Mouse (Mus musculus) hindbrain, embryonic 13.5 days (tissue): ENCODE data around the gene Vmn1r224. TPM values are rescaled to one million over a fixed set of nuclear protein-coding genes. Genes with fewer than 3 reads are reported as not detected.

ENCODE experiments used
- ATAC-seq: fragments of 200-750 bp; cut with Nextera tagmentation; 2 replicates; pipeline ENCODE4 v1.8.0; 2017; ENCODE audit warnings: moderate TSS enrichment; ENCODE audit not compliant: low FRiP score
- H3K27ac ChIP-seq: fragments of 300-500 bp; sonication (generic); 2 replicates; pipeline ENCODE4 v1.5.1; 2015; ENCODE audit warnings: inconsistent platforms, mild to moderate bottlenecking, moderate library complexity
- H3K27me3 ChIP-seq: fragments of 300-500 bp; sonication (generic); 2 replicates; pipeline ENCODE4 v1.6.1; 2015; ENCODE audit warnings: mild to moderate bottlenecking, inconsistent platforms
- H3K36me3 ChIP-seq: fragments of 300-500 bp; sonication (generic); 2 replicates; pipeline ENCODE4 v1.6.1; 2015; ENCODE audit warnings: mild to moderate bottlenecking, inconsistent platforms
- H3K4me1 ChIP-seq: fragments of 300-500 bp; sonication (generic); replicated peaks from 2 replicates; pipeline ENCODE4 v1.6.1; 2015; ENCODE audit warnings: inconsistent platforms
- H3K4me2 ChIP-seq: fragments of 300-500 bp; sonication (generic); 2 replicates; pipeline ENCODE4 v1.6.1; 2015; ENCODE audit warnings: inconsistent platforms, mild to moderate bottlenecking, moderate library complexity
- H3K4me3 ChIP-seq: fragments of 300-500 bp; sonication (generic); 2 replicates; pipeline ENCODE4 v1.5.1; 2015; ENCODE audit warnings: mild to moderate bottlenecking, inconsistent platforms
- H3K9ac ChIP-seq: fragments of 300-500 bp; sonication (generic); 2 replicates; pipeline ENCODE4 v1.6.1; 2015; ENCODE audit warnings: mild to moderate bottlenecking, inconsistent platforms
- H3K9me3 ChIP-seq: fragments of 300-500 bp; sonication (generic); 2 replicates; pipeline ENCODE4 v1.6.1; 2016; ENCODE audit warnings: inconsistent platforms
- WGBS: fragments of 180-500 bp; shearing (Covaris S2); methylation state at CpG from one replicate; pipeline ENCODE4 v1.1.7; 2015; 5-methylcytosine and 5-hydroxymethylcytosine counted together
- polyA plus RNA-seq: library from polyadenylated mRNA; unstranded; fragments of >200 nt; fragmentation: Nextera tagmentation; extraction: Ambion mirVana; gene quantifications from 2 replicates; pipeline ENCODE4 v1.2.1, GENCODE M21; 2015

Vmn1r224 gene
- polyA plus RNA-seq = not detected in 2 replicates

- Histone ChIP-seq H3K27ac (no peak within 1 kb of the TSS), H3K4me1 (no peaks in the 10 kb centered on the region), H3K4me2 (no peak within 1 kb of the TSS), H3K4me3 (no peak within 1 kb of the TSS), H3K9ac (no peak within 1 kb of the TSS), H3K9me3 (0 out of 2 replicates have a peak, but pooled peaks cover 12% of the 10 kb centered on the region), H3K27me3 (no peaks in the 10 kb centered on the region), H3K36me3 (no peaks in the 10 kb centered on the region)
- 42% methylated on average over 1 of the region's 1 CpGs for WGBS
- no peak for ATAC-seq
Measured at GRCm38 (mm10) chr17:20413846-20414245, at the start of gene Vmn1r224. Vmn1r224 (plus strand) TSS chr17:20414146.

- Histone ChIP-seq H3K4me1 (no peaks in the 10 kb centered on the region), H3K27me3 (no peaks in the 10 kb centered on the region), H3K4me2 (no peak overlapping the region), H3K9me3 (peaks cover 35% of the 10 kb centered on the region), H3K9ac (no peak overlapping the region), H3K4me3 (no peak overlapping the region), H3K36me3 (no peaks in the 10 kb centered on the region), H3K27ac (no peak overlapping the region)
- WGBS = 41% methylated on average over 2 of the region's 2 CpGs
- ATAC-seq = no peak
Measured at GRCm38 (mm10) chr17:20399105-20399504, 14.8 kb upstream of the Vmn1r224 start.

GRCm38 (mm10) chr17:20439263-20439662 lies 25.3 kb downstream of the Vmn1r224 start:
- no peak overlapping the region for H3K27ac ChIP-seq
- no peak overlapping the region for H3K4me2 ChIP-seq
- H3K27me3 ChIP-seq = no peaks in the 10 kb centered on the region
- ATAC-seq = no peak
- no peak overlapping the region for H3K4me3 ChIP-seq
- H3K9me3 ChIP-seq = peaks cover 22% of the 10 kb centered on the region
- H3K4me1 ChIP-seq = no peaks in the 10 kb centered on the region
- no peaks in the 10 kb centered on the region for H3K36me3 ChIP-seq
- H3K9ac ChIP-seq = no peak overlapping the region

- ATAC-seq = no peak
- H3K9me3 ChIP-seq = peaks cover 5% of the 10 kb centered on the region
- H3K9ac ChIP-seq = no peak overlapping the region
- H3K27me3 ChIP-seq = no peaks in the 10 kb centered on the region
- WGBS = 76% methylated on average over 3 of the region's 3 CpGs
- no peak overlapping the region for H3K27ac ChIP-seq
- H3K4me1 ChIP-seq = no peaks in the 10 kb centered on the region
- H3K4me2 ChIP-seq = no peak overlapping the region
- no peaks in the 10 kb centered on the region for H3K36me3 ChIP-seq
- H3K4me3 ChIP-seq = no peak overlapping the region
Measured at GRCm38 (mm10) chr17:20473311-20473710, 59.4 kb downstream of the Vmn1r224 start.

Other genes with a start within 250 kb of the Vmn1r224 start
- not detected in 2 replicates for gene Fpr-rs6, start 231.0 kb upstream of the Vmn1r224 start, polyA plus RNA-seq
- not detected in 2 replicates for gene Vmn2r105, start 179.1 kb upstream of the Vmn1r224 start, polyA plus RNA-seq
- not detected in 2 replicates for gene Vmn2r106, start 128.6 kb upstream of the Vmn1r224 start, polyA plus RNA-seq
- gene Vmn2r107, start 68.9 kb upstream of the Vmn1r224 start, polyA plus RNA-seq = not detected in 2 replicates
- not detected in 2 replicates for gene Vmn2r108, start 67.2 kb downstream of the Vmn1r224 start, polyA plus RNA-seq
- not detected in 2 replicates for gene Vmn1r225, start 84.0 kb downstream of the Vmn1r224 start, polyA plus RNA-seq
- gene Vmn2r109, start 150.6 kb downstream of the Vmn1r224 start, polyA plus RNA-seq = not detected in 2 replicates
- 0.01 TPM in 1 of 2 replicates, not detected in the other for gene Vmn2r110, start 182.3 kb downstream of the Vmn1r224 start, polyA plus RNA-seq
- not detected in 2 replicates for gene Fpr-rs3, start 210.7 kb downstream of the Vmn1r224 start, polyA plus RNA-seq